Mouse (Mus musculus): ENCODE data around the gene Sh3bgrl3.

GRCm38 (mm10) chr4:134136280-134136926 lies 7.8 kb upstream of the Sh3bgrl3 start:
- TF ChIP-seq TAL1 (IDR thresholded peaks at IDR 0.05; ENCODE audit: low read length) = no peak
- TF ChIP-seq GATA1 (IDR thresholded peaks at IDR 0.05; ENCODE audit: low read length) = no peak

Measured in erythroblast, embryonic 14.5 days (primary cell).